Mouse (Mus musculus) brain, embryonic 14.5 days (tissue): ENCODE measurements around the gene Mrm1. TPM values are rescaled to one million over a fixed set of nuclear protein-coding genes. Genes with fewer than 3 reads are reported as not detected.
A peak's percentile ranks its signal among the peaks of the same experiment; 100 is the strongest.

ENCODE experiments used
- DNase-seq: peaks from one replicate; pipeline ENCODE4 v3.0.0-alpha.2; 2011; ENCODE audit warnings: low read depth
- CTCF ChIP-seq: fragments of 200-500 bp; IDR thresholded peaks from 2 replicates; pipeline ENCODE4 v1.5.1; 2012; ENCODE audit warnings: inconsistent platforms, mild to moderate bottlenecking, moderate library complexity, borderline replicate concordance; ENCODE audit not compliant: insufficient read depth, insufficient read length; ENCODE audit errors: extremely low read depth
- POLR2A ChIP-seq: fragments of 200-500 bp; IDR thresholded peaks from 2 replicates; pipeline ENCODE4 v1.6.1; 2012; ENCODE audit warnings: mild to moderate bottlenecking, inconsistent platforms, borderline replicate concordance; ENCODE audit not compliant: poor library complexity, insufficient read depth, insufficient read length, severe bottlenecking; ENCODE audit errors: extremely low read depth
- polyA plus RNA-seq: library from polyadenylated mRNA; depleted of rRNA; stranded (reverse); fragments of >200 nt; gene quantifications from 2 replicates; pipeline ENCODE4 v1.2.3, GENCODE M21; 2012; rRNA removed

Gene Mrm1
- polyA plus RNA-seq, 1 experiment, result 8.4 TPM

GRCm38 (mm10) chr11:84797026-84797425, 22.3 kb downstream of the Mrm1 start:
- peak; percentile 40 for DNase-seq
- TF ChIP-seq POLR2A, result no peak
- no peak for TF ChIP-seq CTCF

DNA sequence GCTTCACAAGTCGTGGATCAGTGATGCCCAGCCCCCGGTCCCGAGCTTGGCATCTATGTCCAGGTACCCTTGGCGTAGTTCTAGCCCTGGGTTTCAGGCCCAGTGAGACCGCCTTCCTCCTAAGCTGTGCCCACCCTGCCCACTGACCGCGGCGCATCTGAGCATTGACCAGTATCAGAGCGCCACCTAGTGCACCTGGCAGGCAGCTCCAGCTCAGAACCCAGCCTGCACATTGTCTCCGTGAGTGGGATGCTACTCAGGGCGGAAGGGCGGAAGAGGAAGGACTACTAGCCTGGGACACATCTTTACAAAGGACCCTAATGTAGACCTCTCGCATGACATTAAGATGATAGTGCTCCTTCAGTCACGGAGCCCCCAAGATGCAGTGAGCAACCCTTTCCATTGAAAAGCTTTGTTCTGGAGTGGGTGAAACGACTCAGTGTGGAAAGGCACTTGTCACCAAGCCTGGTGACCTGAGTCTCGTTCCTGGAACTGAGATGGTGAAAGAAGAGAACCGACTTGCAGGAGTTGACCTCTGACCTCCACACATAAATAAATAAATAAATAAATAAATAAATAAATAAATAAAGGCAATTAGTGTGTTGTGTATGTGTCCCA, 24.7 kb downstream of the Mrm1 start:
- TF ChIP-seq CTCF, result peak; percentile 99
- TF ChIP-seq POLR2A, result no peak
- DNase-seq, result peak; percentile 92

- TF ChIP-seq POLR2A (no peak), CTCF (no peak)
- DNase-seq, result no peak
These were observed 25.8 kb downstream of the Mrm1 start for GRCm38 (mm10) chr11:84793545-84793944.

- TF ChIP-seq CTCF (no peak), POLR2A (no peak)
- peak; percentile 57 for DNase-seq
These were observed 28.9 kb downstream of the Mrm1 start for GRCm38 (mm10) chr11:84790383-84790782.

GRCm38 (mm10) chr11:84780143-84780870, 39.0 kb downstream of the Mrm1 start:
- TF ChIP-seq POLR2A (no peak), CTCF (no peak)
- peak; percentile 93 for DNase-seq

DNA sequence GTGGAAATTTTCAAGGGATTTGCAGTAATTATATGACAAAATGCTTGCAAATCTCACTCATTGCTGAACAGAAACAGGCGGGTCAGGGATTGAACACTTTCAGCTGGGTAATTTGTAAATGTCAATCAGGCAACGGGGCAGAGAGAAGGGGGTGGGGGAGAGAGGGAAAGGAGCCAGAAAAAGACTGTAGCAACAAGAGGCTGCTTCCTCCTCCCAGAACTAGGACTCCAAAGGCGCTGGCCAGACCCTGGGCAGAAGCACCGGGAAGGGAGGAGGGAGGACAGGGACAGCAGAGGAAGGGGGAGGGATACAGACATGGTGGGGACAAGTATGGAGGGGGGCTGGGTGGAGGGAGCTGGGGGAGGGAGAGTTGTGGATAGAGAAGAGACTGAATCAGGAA, 43.8 kb downstream of the Mrm1 start:
- DNase-seq, result peak; percentile 96

GRCm38 (mm10) chr11:84774870-84775514, 44.3 kb downstream of the Mrm1 start:
- no peak for TF ChIP-seq CTCF
- no peak for TF ChIP-seq POLR2A
- DNase-seq, result no peak

More for the DNA sequence above, 43.8 kb downstream of the Mrm1 start:
- TF ChIP-seq POLR2A, result no peak
- TF ChIP-seq CTCF, result no peak

DNA sequence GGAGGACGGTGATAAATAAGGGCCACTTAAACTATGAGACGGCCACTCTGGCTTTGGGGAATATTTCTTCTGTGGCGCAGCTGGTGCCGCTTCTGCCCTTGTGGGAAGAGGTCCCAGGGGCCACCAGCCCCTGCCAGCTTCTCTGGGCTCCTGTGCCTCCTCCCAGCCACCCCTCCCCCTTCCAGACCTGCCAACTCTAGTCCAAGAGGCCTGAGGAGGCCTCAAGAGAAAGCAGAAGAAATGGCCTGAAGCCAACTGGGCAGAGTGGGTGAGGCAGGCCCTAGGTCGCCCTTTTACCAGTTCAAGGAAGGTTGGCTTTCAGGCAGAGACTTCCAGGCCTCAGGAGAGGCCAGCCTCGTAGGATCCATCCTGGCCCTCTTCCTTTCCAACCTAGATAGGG, 51.4 kb downstream of the Mrm1 start:
- no peak for DNase-seq
- TF ChIP-seq CTCF (no peak), POLR2A (no peak)

DNA sequence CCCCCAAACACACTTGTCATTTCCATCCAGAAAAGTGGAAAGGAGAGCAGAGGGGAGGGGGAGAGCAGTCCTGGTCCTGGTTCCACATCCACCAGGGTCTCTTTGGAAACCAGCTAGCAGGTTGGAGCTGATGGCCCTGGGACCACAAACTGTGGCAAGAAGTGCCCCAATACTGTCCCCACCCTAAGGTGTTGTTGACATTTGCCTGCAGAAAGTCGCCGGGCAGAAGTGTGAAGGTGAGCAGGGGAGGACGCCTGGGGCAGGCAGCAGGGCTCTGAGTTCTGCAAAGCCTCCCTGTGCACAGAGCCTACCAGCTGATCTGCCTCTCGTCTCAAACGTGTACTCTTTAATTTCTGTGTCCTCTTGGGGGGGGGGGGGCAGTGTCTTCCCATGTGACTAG, 54.2 kb downstream of the Mrm1 start:
- DNase-seq, result no peak
- no peak for TF ChIP-seq CTCF

DNA sequence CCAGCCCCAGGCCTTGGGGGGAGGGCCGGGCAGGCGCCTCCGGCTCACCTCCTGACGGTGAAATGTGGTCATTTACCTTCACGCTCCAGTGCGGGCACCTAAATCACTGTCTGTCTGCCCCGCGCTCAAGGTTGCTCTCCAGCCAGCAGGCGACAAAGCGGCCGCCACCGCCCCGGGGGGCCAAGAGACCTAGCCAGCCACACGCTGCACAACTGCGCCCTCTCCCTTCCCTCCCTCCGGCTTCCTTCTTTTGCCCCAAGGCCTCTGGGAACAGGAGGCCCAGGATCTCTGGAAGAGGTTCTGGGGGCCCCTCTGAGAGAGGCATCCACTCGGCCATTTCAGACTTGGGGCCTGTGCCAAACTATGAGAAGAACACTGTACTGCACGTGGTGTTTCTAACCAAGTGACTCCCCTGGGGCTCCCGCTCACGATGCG, 54.8 kb downstream of the Mrm1 start:
- DNase-seq, result peak; percentile 47

DNA sequence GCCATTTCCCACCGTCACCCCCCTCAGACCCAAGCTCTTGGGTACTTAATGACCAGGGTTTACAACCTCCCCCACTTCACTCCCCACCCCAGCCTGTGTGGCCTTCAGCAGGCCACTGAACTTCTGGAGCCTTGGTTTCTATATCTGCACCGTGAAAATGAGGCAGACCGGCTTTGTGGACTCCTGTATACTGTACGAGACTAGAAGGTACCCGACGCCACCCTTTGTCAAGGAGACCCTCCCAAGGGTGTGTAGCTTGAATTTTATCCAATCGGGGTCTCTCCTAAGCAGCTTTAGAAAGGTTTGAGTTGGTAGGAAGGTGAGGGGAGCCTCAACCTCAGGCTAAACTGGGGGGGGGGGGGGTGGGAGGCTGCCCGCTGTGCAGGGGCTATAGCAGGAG, 55.2 kb downstream of the Mrm1 start:
- TF ChIP-seq CTCF (no peak), POLR2A (no peak)
- no peak for DNase-seq

More for the DNA sequence above, 54.8 kb downstream of the Mrm1 start:
- no peak for TF ChIP-seq POLR2A
- no peak for TF ChIP-seq CTCF

Other genes with a start within 250 kb of the Mrm1 start
- 8.8 and 9.5 TPM in 2 replicates for gene Dhrs11, start 9.5 kb upstream of the Mrm1 start, polyA plus RNA-seq
- gene Ggnbp2, start 51.3 kb upstream of the Mrm1 start, polyA plus RNA-seq, result 93.4 and 93.8 TPM in 2 replicates
- gene Myo19, start 60.6 kb upstream of the Mrm1 start, polyA plus RNA-seq, result 20.8 and 24.1 TPM in 2 replicates
- gene Pigw, start 60.8 kb upstream of the Mrm1 start, polyA plus RNA-seq, result 5.3 and 6.2 TPM in 2 replicates
- 34.9 and 44.9 TPM in 2 replicates for gene Znhit3, start 96.9 kb upstream of the Mrm1 start, polyA plus RNA-seq
- 1.9 and 2.0 TPM in 2 replicates for gene Car4, start 138.3 kb upstream of the Mrm1 start, polyA plus RNA-seq